15 mouse cellular contexts compared by ENCODE assay signal in genomic region chr12:55622615-55623245, GRCm38 (mm10). TPM values are rescaled to one million over a fixed set of nuclear protein-coding genes. Genes with fewer than 3 reads are reported as not detected.
DNase-seq lines count a peak whose midpoint lies in the region; ATAC-seq and TF ChIP-seq lines count a peak whose summit lies in the region.
"Had no signal": no experiment of that assay in that cellular context is flagged by ENCODE, and none has a peak within 500 bp of the region (broad histone marks: within the 10 kb centered on the region; RNA-seq: fewer than 3 reads in every experiment).

No protein-coding gene starts in this region.

- TF ChIP-seq EP300 in lung, postnatal 0 days (IDR thresholded peaks at IDR 0.05): no peak

- H3K9me3 ChIP-seq in lung, postnatal 0 days (ENCODE audit: low read length): no peaks in the 10 kb centered on the region
- no peaks in the 10 kb centered on the region for H3K9me3 ChIP-seq in embryonic facial prominence, embryonic 11.5 days (replicated peaks; ENCODE audit: control insufficient read depth, low read length)
- H3K9me3 ChIP-seq in kidney, embryonic 15.5 days (replicated peaks): no peaks in the 10 kb centered on the region
- H3K9me3 ChIP-seq: lung, embryonic 15.5 days; neural tube, embryonic 13.5 days had no signal

- H3K4me2 ChIP-seq in lung, postnatal 0 days (replicated peaks; ENCODE audit: low read depth, low read length): no peak overlapping the region
- H3K4me2 ChIP-seq in embryonic facial prominence, embryonic 11.5 days (ENCODE audit: low read depth, low read length): no peak overlapping the region
- H3K4me2 ChIP-seq in kidney, embryonic 15.5 days: no peak overlapping the region
- H3K4me2 ChIP-seq: lung, embryonic 15.5 days; neural tube, embryonic 13.5 days had no signal

- no peak overlapping the region for H3K27ac ChIP-seq in lung, postnatal 0 days (ENCODE audit: low read length)
- no peak overlapping the region for H3K27ac ChIP-seq in embryonic facial prominence, embryonic 11.5 days (replicated peaks; ENCODE audit: low read depth, low read length)
- no peak overlapping the region for H3K27ac ChIP-seq in kidney, embryonic 15.5 days
- H3K27ac ChIP-seq: lung, embryonic 15.5 days; neural tube, embryonic 13.5 days had no signal

- H3K4me3 ChIP-seq in lung, postnatal 0 days (ENCODE audit: low read depth, low read length): no peak overlapping the region
- H3K4me3 ChIP-seq in embryonic facial prominence, embryonic 11.5 days (ENCODE audit: low read depth, low read length): no peak overlapping the region
- H3K4me3 ChIP-seq in kidney, embryonic 15.5 days (replicated peaks): no peak overlapping the region
- H3K4me3 ChIP-seq: lung, embryonic 15.5 days; neural tube, embryonic 13.5 days had no signal

- TF ChIP-seq CTCF in lung, postnatal 0 days (IDR thresholded peaks at IDR 0.05): no peak

- peak; percentile 9 for DNase-seq in lung, postnatal 0 days (ENCODE audit: low spot score)
- no peak for DNase-seq in lung, postnatal 10 days
- DNase-seq in embryonic facial prominence, embryonic 11.5 days (ENCODE audit: low spot score): peak; percentile 55
- peak; percentile 52 for DNase-seq in layer of hippocampus, adult 9-11 months
- DNase-seq in retina, postnatal 1 day: peak; percentile 93
- DNase-seq in gastrocnemius, adult 8-10 months (ENCODE audit: low spot score in 2 of 2): no peak
- no peak for DNase-seq in kidney, postnatal 10 days
- DNase-seq: cerebellum, adult 8-10 months; heart, postnatal 10 days; kidney, postnatal 36 days had no signal

- no peak for ATAC-seq in lung, postnatal 0 days
- no peak for ATAC-seq in embryonic facial prominence, embryonic 11.5 days (replicated peaks; ENCODE audit: insufficient number of reproducible peaks, low FRiP score, low TSS enrichment, low read depth)
- no peak for ATAC-seq in kidney, embryonic 15.5 days (replicated peaks; ENCODE audit: low FRiP score)
- ATAC-seq: CD4-positive, CD25-positive, alpha-beta regulatory T cell, adult 4 months had no signal

- H3K9ac ChIP-seq in lung, postnatal 0 days (replicated peaks; ENCODE audit: low read depth): no peak overlapping the region
- H3K9ac ChIP-seq in embryonic facial prominence, embryonic 11.5 days (replicated peaks; ENCODE audit: low read length): no peak overlapping the region
- no peak overlapping the region for H3K9ac ChIP-seq in kidney, embryonic 15.5 days
- H3K9ac ChIP-seq: lung, embryonic 15.5 days; neural tube, embryonic 13.5 days had no signal

- no peaks in the 10 kb centered on the region for H3K36me3 ChIP-seq in lung, postnatal 0 days (ENCODE audit: insufficient read depth, low read length)
- no peaks in the 10 kb centered on the region for H3K36me3 ChIP-seq in embryonic facial prominence, embryonic 11.5 days (replicated peaks; ENCODE audit: control insufficient read depth, insufficient read depth, low read depth, low read length)
- no peaks in the 10 kb centered on the region for H3K36me3 ChIP-seq in kidney, embryonic 15.5 days
- H3K36me3 ChIP-seq: lung, embryonic 15.5 days; neural tube, embryonic 13.5 days had no signal

- H3K27me3 ChIP-seq in lung, postnatal 0 days (replicated peaks; ENCODE audit: insufficient read depth, low read length): no peaks in the 10 kb centered on the region
- no peaks in the 10 kb centered on the region for H3K27me3 ChIP-seq in embryonic facial prominence, embryonic 11.5 days (ENCODE audit: control insufficient read depth, insufficient read depth, low read length)
- no peaks in the 10 kb centered on the region for H3K27me3 ChIP-seq in kidney, embryonic 15.5 days
- H3K27me3 ChIP-seq: lung, embryonic 15.5 days; neural tube, embryonic 13.5 days had no signal

- H3K4me1 ChIP-seq in lung, postnatal 0 days (ENCODE audit: insufficient read depth, low read depth, low read length): no peaks in the 10 kb centered on the region
- no peaks in the 10 kb centered on the region for H3K4me1 ChIP-seq in embryonic facial prominence, embryonic 11.5 days (ENCODE audit: control insufficient read depth, insufficient read depth, low read length)
- H3K4me1 ChIP-seq in kidney, embryonic 15.5 days: no peaks in the 10 kb centered on the region
- H3K4me1 ChIP-seq: lung, embryonic 15.5 days had no signal

- 61% methylated on average over 3 of the region's 3 CpGs for WGBS in lung, postnatal 0 days
- 35% methylated on average over 3 of the region's 3 CpGs for WGBS in embryonic facial prominence, embryonic 11.5 days
- 58% methylated on average over 3 of the region's 3 CpGs for WGBS in kidney, embryonic 15.5 days

RNA-seq across cellular contexts. Expression of gene Insm2, which starts 23.5 kb away (rescaled TPM):
- polyA plus RNA-seq in lung, postnatal 0 days (2015; fragmentation: Nextera tagmentation; extraction: Ambion mirVana): 0.08 and 0.10 TPM in 2 replicates
- polyA plus RNA-seq in embryonic facial prominence, embryonic 11.5 days (2014; fragmentation: Nextera tagmentation; extraction: Ambion mirVana): 0.28 and 0.48 TPM in 2 replicates
- polyA plus RNA-seq in kidney, embryonic 15.5 days (2015; fragmentation: Nextera tagmentation; extraction: Ambion mirVana): 0.68 and 1.6 TPM in 2 replicates
- not detected for total RNA-seq in gastrocnemius, adult 8-10 months (2022)
- total RNA-seq: heart, postnatal 10 days had no signal

RNA-seq across cellular contexts. Expression of gene Aldoart2, which starts 57.7 kb away (rescaled TPM):
- polyA plus RNA-seq in lung, postnatal 0 days (2015; fragmentation: Nextera tagmentation; extraction: Ambion mirVana): not detected in 2 replicates
- 0.25 TPM in 2 replicates for polyA plus RNA-seq in embryonic facial prominence, embryonic 11.5 days (2014; fragmentation: Nextera tagmentation; extraction: Ambion mirVana)
- not detected in 2 replicates for polyA plus RNA-seq in kidney, embryonic 15.5 days (2015; fragmentation: Nextera tagmentation; extraction: Ambion mirVana)
- under 1 TPM in 1 of 4 experiments, not detected in 3; 0.15 TPM for total RNA-seq in gastrocnemius, adult 8-10 months (2022)
- total RNA-seq: heart, postnatal 10 days had no signal
- polyA plus RNA-seq: frontal cortex, adult 2 months; lung, embryonic 15.5 days had no signal

Comparison
In these comparisons a context has a peak if more than half of its experiments do, and no peak if none do; other contexts are left out.
1. DNase-seq: peak in lung, postnatal 0 days (single experiment), embryonic facial prominence, embryonic 11.5 days (single experiment), layer of hippocampus, adult 9-11 months (single experiment) and retina, postnatal 1 day (single experiment); none in lung, postnatal 10 days (single experiment), gastrocnemius, adult 8-10 months (0 of 2) and kidney, postnatal 10 days (single experiment).